Mouse (Mus musculus): ENCODE measurements at regions not wholly inside any gene's neighbourhood (a gene's known extent, or its start where the extent isn't known, plus 50 kb on each side); places are given as distances from the start of the nearest gene placed in this dataset.

DNA sequence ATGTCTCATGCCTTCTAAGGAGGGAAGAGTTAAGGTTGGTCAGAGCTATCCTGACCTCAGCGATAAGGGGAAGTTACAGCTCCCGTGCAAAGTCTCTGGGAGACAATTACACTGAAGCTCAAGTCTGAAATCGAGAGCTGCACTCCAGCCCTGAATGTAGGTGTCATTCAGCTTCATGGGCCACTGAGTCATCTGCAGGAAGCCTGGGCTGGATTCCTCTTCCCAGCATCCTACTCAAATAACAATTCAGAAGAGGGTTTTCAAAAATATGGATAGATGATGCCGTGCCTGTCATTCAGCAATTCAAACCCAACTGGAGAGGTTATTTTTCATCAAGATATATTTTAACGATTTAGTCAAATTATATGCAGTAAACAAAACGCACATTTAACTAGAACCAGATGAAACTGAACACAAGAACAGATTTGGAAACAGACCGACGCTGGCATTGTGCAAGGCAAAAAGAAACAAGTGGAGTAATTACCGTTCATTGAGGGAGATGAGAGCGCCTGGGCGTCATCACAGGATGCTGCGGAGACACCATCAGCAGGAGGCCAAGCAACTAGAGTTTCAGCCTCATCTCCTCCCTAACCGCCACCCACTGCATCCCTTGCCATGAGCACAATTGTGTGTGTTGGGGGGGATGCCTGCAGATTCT is 57.8 kb upstream of the Cfap46 start:
- DNase-seq (ENCODE audit: low spot score), result no peak

DNA sequence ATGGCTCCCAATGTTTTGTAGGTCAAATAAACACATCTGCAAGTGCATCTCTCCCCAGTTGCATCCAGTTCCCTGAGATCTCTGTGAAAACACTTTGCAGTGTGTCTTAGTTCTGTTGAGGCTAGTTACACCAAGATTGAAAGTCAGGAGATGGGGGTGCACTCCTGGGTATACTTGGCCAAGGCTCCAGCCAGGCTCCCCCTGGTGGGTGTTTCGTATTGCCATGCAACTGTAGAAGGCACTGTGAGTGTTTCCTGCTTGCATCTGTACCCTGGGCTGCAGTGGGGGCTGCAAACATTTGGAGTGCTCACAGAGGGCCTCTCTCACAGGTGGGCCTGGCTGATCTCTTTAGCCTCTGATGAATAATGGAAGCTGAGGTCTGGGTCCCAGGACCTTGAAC is 63.2 kb upstream of the Cfap46 start:
- peak; percentile 39 for DNase-seq (ENCODE audit: low spot score)

DNA sequence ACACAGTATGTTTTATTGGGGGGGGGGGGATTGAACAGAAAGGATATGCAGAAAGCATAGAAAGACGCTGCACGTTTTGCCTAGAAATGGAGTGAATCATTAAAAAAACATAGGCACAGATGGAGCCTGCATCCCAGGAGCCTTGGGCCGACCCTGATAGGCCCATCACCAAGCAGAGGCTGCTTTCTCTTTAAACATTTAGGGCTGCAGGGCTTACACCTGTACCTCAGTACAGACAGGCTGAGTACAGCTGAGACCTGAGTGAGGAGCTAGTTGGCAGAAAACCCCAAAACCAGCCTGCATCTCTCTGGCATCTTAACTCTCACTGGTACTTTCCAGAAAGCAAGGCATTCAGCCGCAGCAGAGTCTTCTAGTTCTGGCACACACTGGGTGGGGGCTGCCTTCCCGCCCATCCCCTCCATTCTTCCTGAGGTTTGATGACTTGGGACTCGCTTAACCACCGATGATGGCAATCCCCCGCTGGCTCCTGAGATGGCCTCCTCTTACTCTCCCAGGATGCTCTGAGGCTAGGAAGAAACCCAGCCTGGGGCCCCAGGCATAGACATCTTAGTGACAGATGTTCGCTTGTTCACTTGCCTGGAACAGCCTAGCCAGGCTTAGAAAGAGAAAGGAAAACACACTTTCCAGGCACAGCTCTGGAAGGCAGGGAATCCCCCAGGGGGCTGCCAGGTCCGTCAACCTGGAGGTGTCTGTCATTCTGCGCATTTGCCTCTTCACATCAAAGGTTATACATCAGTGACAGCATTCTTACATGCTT is 63.9 kb upstream of the Cfap46 start:
- no peak for DNase-seq (ENCODE audit: low spot score)

DNA sequence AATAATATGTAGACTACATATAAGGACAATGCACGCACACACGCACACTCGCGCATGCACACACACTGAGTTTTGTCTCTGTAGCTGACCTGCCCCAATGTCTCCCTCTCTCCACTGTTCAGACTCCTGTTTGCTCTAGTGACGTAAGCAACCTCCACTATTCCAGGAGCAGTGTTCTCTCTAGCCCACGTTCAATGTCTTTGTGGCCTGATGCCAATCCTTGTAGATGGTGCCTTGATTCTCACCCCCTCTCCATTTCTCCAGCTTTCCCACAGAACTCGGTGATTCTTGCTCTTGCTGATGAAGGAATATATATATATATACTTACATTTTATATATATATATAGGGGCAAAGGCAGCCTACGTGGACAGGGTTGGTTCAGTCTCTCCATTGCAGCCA is 71.4 kb upstream of the Cfap46 start:
- DNase-seq (ENCODE audit: low spot score), result no peak

DNA sequence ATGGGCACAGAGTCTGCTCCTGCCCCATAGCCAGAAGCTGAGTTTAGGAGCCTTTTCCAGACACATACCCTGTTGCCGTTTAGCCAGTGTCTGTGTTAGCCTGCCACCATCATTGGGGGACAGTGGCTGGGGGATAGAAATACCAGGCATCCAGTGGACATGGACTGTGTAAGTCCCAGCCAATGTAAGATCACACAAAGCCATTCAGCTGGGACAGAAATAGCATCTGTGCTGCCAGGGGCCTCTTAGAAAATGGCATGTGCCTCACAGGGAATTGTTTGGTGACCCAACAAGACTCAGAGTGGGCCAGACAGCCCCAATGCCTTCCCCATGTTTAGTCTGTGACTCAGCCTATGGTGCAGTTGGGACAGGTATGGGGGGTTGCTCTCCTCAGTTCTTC is 71.5 kb upstream of the Adgra1 start:
- no peak for DNase-seq (ENCODE audit: low spot score)

DNA sequence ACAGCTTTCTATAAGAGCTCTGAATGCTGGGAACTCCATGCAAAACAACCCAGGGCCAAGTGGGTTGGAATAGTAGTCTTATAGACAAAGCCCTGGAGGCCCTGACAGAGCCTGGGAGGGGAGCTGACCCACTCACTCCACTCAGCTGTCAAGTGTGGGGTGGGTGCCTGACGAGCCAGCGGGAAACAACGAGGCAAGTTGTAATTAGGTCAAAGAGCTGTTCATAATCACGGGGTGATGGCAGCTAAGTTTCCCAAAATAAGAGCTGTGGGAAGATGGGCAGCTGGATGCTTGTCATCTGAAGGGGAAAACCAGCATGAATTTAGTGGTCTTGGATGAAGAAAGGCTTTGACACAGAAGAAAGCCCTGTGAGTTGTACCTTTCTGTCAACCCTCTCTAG is 70.7 kb upstream of the Adgra1 start:
- DNase-seq (ENCODE audit: low spot score), result no peak

DNA sequence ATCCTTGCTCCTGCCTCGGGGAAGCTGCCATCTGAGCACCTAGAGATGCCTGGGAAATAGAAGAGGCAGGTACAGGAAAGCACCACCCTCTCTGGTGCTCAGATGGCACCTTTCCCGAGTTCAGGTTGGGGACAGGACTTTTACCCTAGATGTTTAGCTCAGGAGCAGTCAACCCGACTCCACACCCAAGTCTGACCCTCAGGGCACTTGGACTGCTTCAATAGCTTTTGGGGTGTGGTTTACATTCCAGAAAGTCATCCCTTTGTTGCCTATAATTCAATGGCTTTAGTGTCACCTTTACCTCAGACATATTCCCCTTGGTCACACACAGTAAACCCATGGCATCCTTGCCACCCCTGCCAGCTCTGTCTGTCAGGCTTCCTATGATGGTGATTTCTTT is 67.7 kb upstream of the Adgra1 start:
- DNase-seq (ENCODE audit: low spot score), result no peak

DNA sequence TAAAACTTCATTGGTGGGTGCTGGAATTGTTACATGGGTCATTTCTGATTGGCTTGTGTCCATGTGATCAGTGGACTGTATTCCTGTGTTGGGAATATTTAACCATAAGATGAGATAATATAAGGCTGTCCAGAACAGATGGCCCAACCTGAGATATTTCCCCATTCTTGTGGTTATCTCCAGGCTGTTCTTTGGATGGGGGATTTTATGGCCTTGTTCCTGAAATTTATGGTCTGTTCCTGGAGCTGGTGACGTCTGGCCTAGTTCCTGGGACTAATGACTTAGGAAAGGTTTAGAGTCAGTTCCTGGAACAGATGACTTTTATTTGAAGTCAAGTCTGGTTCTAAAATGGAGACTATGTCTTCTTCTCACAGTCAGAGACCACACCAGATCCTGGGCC is 64.8 kb upstream of the Adgra1 start:
- no peak for DNase-seq (ENCODE audit: low spot score)

DNA sequence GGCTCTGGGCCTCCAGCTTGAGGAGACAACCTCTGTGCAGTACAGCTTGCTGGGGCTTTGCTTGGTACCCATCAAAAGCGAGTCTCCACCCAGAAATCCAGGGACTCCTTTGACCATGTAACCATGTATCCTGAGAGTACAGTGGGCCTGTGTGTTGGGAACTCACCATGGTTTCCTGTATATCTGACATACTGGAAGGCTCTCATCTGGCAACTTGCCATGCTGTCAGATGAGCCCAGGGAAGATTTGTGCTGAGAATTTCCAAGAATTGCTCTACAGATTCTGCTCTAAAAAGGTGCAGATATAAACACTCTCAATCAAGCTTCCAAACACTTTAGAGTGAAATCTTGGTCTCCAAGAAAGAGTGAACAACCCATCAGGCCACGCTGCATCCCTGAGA is 56.7 kb upstream of the Adgra1 start:
- DNase-seq (ENCODE audit: low spot score), result no peak

DNA sequence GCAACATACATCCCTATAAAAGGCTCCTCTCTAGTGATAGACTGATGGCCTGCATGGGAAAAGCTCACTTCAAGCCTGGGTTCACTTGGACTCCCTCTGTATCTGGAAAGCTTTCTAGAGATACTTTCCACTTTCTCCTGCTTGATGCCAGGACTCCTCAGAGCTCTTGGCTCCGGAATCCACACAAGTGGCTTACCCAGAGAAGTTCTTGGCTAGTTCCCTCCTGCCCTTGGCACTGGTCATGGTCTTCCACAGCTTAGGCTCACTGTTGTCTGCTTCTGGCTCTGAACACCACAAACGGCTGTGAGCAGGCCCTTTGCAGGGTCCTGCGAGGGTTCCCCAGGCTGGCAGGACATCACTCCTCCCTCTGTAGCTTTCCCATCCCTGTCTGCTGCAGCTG is 54.1 kb upstream of the Adgra1 start:
- DNase-seq (ENCODE audit: low spot score), result no peak

DNA sequence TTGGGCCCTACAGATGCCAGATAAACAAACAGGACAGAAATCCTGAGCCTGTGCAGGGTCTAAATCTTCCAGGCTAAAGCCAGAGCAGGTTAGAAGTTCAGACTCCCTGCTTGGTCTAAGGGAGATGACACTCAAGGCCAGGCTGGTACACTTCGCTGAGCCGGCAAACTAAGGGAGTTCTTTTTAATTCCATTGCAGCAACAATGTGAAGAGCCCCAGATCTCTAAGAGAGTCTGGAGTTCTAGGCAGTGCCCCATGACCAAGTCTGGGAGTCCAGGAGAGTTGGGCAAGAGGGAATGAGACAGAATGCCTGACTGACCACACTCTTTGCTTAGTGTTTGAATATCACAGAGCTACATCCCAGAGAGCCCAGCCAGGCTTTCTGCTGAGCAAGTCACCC is 52.5 kb upstream of the Adgra1 start:
- no peak for DNase-seq (ENCODE audit: low spot score)

Measured in embryo, embryonic 10 days (tissue).